Mouse (Mus musculus): Measurements from ENCODE around the gene Olfr1195. TPM values are rescaled to one million over a fixed set of nuclear protein-coding genes. Genes with fewer than 3 reads are reported as not detected.
"Not testable (repeated sequence)": the region's sequence is repeated elsewhere in the genome, so short reads cannot be mapped to it uniquely, and the experiment has no call there.

Gene Olfr1195
- not detected for total RNA-seq (2021)
- long read RNA-seq, experiment 1 = 0 reads
- long read RNA-seq, experiment 2 = 0 reads

GRCm38 (mm10) chr2:88689087-88689486 lies at the start of gene Olfr1195:
Olfr1195 (minus strand) TSS chr2:88689187.
- intact Hi-C loops (cut with DNase I) = no loop called here
- no peak for DNase-seq

- intact Hi-C loops (cut with DNase I) = no loop called here
- DNase-seq = no peak
Observed at GRCm38 (mm10) chr2:88732266-88732665, 43.3 kb upstream of the Olfr1195 start, which contains the start of gene Olfr1197. Olfr1197 (minus strand) TSS chr2:88732366.

GRCm38 (mm10) chr2:88704497-88704896 lies 15.5 kb upstream of the Olfr1195 start, which contains the start of gene Olfr1196:
Olfr1196 (minus strand) TSS chr2:88704597.
- intact Hi-C loops (cut with DNase I) = no loop called here
- no peak for DNase-seq

GRCm38 (mm10) chr2:88675328-88675727 lies 13.7 kb downstream of the Olfr1195 start, which contains the start of gene Olfr1193:
Olfr1193 (plus strand) TSS chr2:88675628.
- intact Hi-C loops (cut with DNase I); DNase-seq: not testable (repeated sequence)

GRCm38 (mm10) chr2:88648209-88648608 lies 40.8 kb downstream of the Olfr1195 start, which contains the start of gene Olfr1192-ps1:
Olfr1192-ps1 (plus strand) TSS chr2:88648509.
- DNase-seq = no peak
- intact Hi-C loops (cut with DNase I) = no loop called here

GRCm38 (mm10) chr2:88640242-88640641 lies 48.7 kb downstream of the Olfr1195 start, which contains the start of gene Olfr1191-ps1:
Olfr1191-ps1 (plus strand) TSS chr2:88640542.
- intact Hi-C loops (cut with DNase I); DNase-seq: not testable (repeated sequence)

Other genes starting within 250 kb of the Olfr1195 start
- gene Gm13757, start 240.1 kb downstream of the Olfr1195 start, total RNA-seq (2021) = not detected
- gene Olfr1183, start 234.3 kb downstream of the Olfr1195 start, total RNA-seq (2021) = not detected
- not detected for gene Olfr1184, start 205.6 kb downstream of the Olfr1195 start, total RNA-seq (2021)
- gene Olfr1185-ps1, start 195.9 kb downstream of the Olfr1195 start, total RNA-seq (2021) = not detected
- gene Olfr1186, start 170.6 kb downstream of the Olfr1195 start, total RNA-seq (2021) = not detected
- gene Olfr1188, start 132.3 kb downstream of the Olfr1195 start, total RNA-seq (2021) = not detected
- gene Olfr1189, start 102.7 kb downstream of the Olfr1195 start, total RNA-seq (2021) = not detected
- gene Olfr1191-ps1, start 48.6 kb downstream of the Olfr1195 start, total RNA-seq (2021) = not detected
- gene Olfr1192-ps1, start 40.7 kb downstream of the Olfr1195 start, total RNA-seq (2021) = not detected
- gene Olfr1193, start 13.6 kb downstream of the Olfr1195 start, total RNA-seq (2021) = not detected
- gene Olfr1196, start 15.4 kb upstream of the Olfr1195 start, total RNA-seq (2021) = not detected
- gene Olfr1197, start 43.2 kb upstream of the Olfr1195 start, total RNA-seq (2021) = not detected
- gene Olfr1198, start 62.2 kb upstream of the Olfr1195 start, total RNA-seq (2021) = not detected
- gene Olfr1199, start 71.3 kb upstream of the Olfr1195 start, total RNA-seq (2021) = not detected
- not detected for gene Olfr1200, start 81.3 kb upstream of the Olfr1195 start, total RNA-seq (2021)
- gene Olfr1201, start 103.8 kb upstream of the Olfr1195 start, total RNA-seq (2021) = not detected
- gene Olfr1202, start 125.3 kb upstream of the Olfr1195 start, total RNA-seq (2021) = not detected
- not detected for gene Olfr1205, start 140.6 kb upstream of the Olfr1195 start, total RNA-seq (2021)
- gene Olfr1204, start 160.1 kb upstream of the Olfr1195 start, total RNA-seq (2021) = not detected
- not detected for gene Olfr1206, start 174.0 kb upstream of the Olfr1195 start, total RNA-seq (2021)
- not detected for gene Olfr1208, start 213.1 kb upstream of the Olfr1195 start, total RNA-seq (2021)
- gene Olfr1209, start 226.0 kb upstream of the Olfr1195 start, total RNA-seq (2021) = not detected
- not detected for gene Olfr1211, start 248.9 kb upstream of the Olfr1195 start, total RNA-seq (2021)

Data from heart, postnatal 14 days (tissue).